ENCODE assay signal across 8 mouse cellular contexts in genomic region chr1:45837736-45838135, GRCm38 (mm10). TPM values are rescaled to one million over a fixed set of nuclear protein-coding genes. Genes with fewer than 3 reads are reported as not detected.
DNase-seq lines count a peak whose midpoint lies in the region; ATAC-seq lines count a peak whose summit lies in the region.

No protein-coding gene starts in this region.

- H3K27me3 ChIP-seq in heart, embryonic 16.5 days (ENCODE audit: control insufficient read depth, insufficient read depth, low read length), result no peaks in the 10 kb centered on the region

- H3K4me2 ChIP-seq in heart, embryonic 16.5 days (ENCODE audit: low read depth, low read length), result no peak overlapping the region

- no peak overlapping the region for H3K4me3 ChIP-seq in heart, embryonic 16.5 days (ENCODE audit: low read length)

- H3K36me3 ChIP-seq in heart, embryonic 16.5 days (ENCODE audit: control insufficient read depth, insufficient read depth), result no peaks in the 10 kb centered on the region

- WGBS in heart, embryonic 16.5 days, result 20% methylated on average over 4 of the region's 4 CpGs

- DNase-seq in layer of hippocampus, adult 11-12 months (ENCODE audit: low spot score), result peak; percentile 34
- DNase-seq in layer of hippocampus, adult 9-10 months (ENCODE audit: low spot score), result no peak
- peak; percentile 71 to 82 for DNase-seq in cerebellum, postnatal 25 days
- DNase-seq in layer of hippocampus, postnatal 10 days (ENCODE audit: low spot score in 2 of 2), result peak; percentile 9 to 39
- DNase-seq in urinary bladder, postnatal 4 days (ENCODE audit: low spot score in 2 of 2), result peak; percentile 47 to 66
- no peak for DNase-seq in thymus, postnatal 0 days (ENCODE audit: low spot score)

- peak overlapping the region; percentile 51 for H3K27ac ChIP-seq in heart, embryonic 16.5 days (ENCODE audit: low read length)

- ATAC-seq in heart, embryonic 16.5 days (replicated peaks; ENCODE audit: extremely low read depth, insufficient read depth, low FRiP score), result peak; percentile 89
- peak; percentile 61; the same call in 1 of the 2 replicates for ATAC-seq in megakaryocyte-erythroid progenitor cell, adult 5-6 weeks (replicated peaks; ENCODE audit: low FRiP score, low TSS enrichment, poor library complexity, severe bottlenecking)

- H3K9ac ChIP-seq in heart, embryonic 16.5 days (ENCODE audit: low read length), result no peak overlapping the region

- H3K9me3 ChIP-seq in heart, embryonic 16.5 days (replicated peaks; ENCODE audit: control insufficient read depth, low read length), result no peaks in the 10 kb centered on the region

- peaks cover 5% of the 10 kb centered on the region; the same call in 1 of the 2 replicates for H3K4me1 ChIP-seq in heart, embryonic 16.5 days (ENCODE audit: control insufficient read depth, insufficient read depth, low read length)

RNA-seq across cellular contexts. Expression of gene Wdr75, which starts 42.8 kb away (rescaled TPM):
- polyA plus RNA-seq in heart, embryonic 16.5 days (2015; fragmentation: Nextera tagmentation; extraction: Ambion mirVana), result 32.7 and 34.9 TPM in 2 replicates
- 10 to 100 TPM; 42.7 to 48.1 TPM for total RNA-seq in layer of hippocampus, postnatal 10 days (2021)
- 185 and 197 TPM in 2 replicates for total RNA-seq in megakaryocyte-erythroid progenitor cell, adult 5-6 weeks (2014; fragmentation: Nextera tagmentation)
- total RNA-seq in megakaryocyte-erythroid progenitor cell, adult 5-6 weeks (2017), result 135 and 149 TPM in 2 replicates
- polyA plus RNA-seq in thymus, postnatal 0 days (2015; fragmentation: Nextera tagmentation; extraction: Ambion mirVana), result 65.2 and 68.7 TPM in 2 replicates

RNA-seq across cellular contexts. Expression of gene Gm5269, which starts 52.3 kb away (rescaled TPM):
- polyA plus RNA-seq in heart, embryonic 16.5 days (2015; fragmentation: Nextera tagmentation; extraction: Ambion mirVana), result not detected in 2 replicates
- total RNA-seq in layer of hippocampus, postnatal 10 days (2021), result not detected
- total RNA-seq in megakaryocyte-erythroid progenitor cell, adult 5-6 weeks (2014; fragmentation: Nextera tagmentation), result not detected in 2 replicates
- not detected in 2 replicates for total RNA-seq in megakaryocyte-erythroid progenitor cell, adult 5-6 weeks (2017)
- not detected in 2 replicates for polyA plus RNA-seq in thymus, postnatal 0 days (2015; fragmentation: Nextera tagmentation; extraction: Ambion mirVana)

Comparison
In these comparisons a context has a peak if more than half of its experiments do, and no peak if none do; other contexts are left out.
1. DNase-seq: peak in layer of hippocampus, adult 11-12 months (single experiment), cerebellum, postnatal 25 days (2 of 2), layer of hippocampus, postnatal 10 days (2 of 2) and urinary bladder, postnatal 4 days (2 of 2); none in layer of hippocampus, adult 9-10 months (single experiment) and thymus, postnatal 0 days (single experiment).